Mouse (Mus musculus) ovary, postnatal 36 days (tissue): ENCODE data around the gene Ankrd35.
A peak's percentile ranks its signal among the peaks of the same experiment; 100 is the strongest.
"Not testable (repeated sequence)": the region's sequence is repeated elsewhere in the genome, so short reads cannot be mapped to it uniquely, and the experiment has no call there.

Experiments used
- DNase-seq: peaks from one replicate; pipeline ENCODE4 v3.0.0; 2022; ENCODE audit warnings: low spot score, mixed read lengths

The Ankrd35 gene

GRCm38 (mm10) chr3:96669727-96670468, at the start of gene Ankrd35:
TSS of gene Ankrd35 (plus strand) at chr3:96670131.
- DNase-seq = peak; percentile 74

DNA sequence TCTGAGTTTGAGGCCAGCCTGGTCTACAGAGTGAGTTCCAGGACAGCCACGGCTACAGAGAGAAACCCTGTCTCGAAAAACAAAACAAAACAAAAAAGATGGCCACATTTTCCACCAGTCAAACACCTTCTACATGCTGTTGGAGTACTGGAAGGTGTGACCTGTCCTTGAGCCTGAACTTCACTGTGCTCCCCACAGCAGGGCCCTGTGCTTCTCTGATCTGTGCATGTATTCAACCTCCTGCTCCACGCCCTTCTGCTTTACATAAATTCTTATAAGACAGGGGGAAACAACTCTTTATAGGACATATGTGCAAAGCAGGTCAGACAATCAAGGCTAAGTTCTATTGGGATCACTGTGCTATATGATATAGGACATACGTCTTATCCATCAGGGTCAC, 46.7 kb upstream of the Ankrd35 start:
- no peak for DNase-seq

- DNase-seq = peak; percentile 92
Measured at GRCm38 (mm10) chr3:96629729-96630600, 40.0 kb upstream of the Ankrd35 start, which contains the start of gene Rbm8a. TSS of gene Rbm8a (plus strand) at chr3:96629933.

DNA sequence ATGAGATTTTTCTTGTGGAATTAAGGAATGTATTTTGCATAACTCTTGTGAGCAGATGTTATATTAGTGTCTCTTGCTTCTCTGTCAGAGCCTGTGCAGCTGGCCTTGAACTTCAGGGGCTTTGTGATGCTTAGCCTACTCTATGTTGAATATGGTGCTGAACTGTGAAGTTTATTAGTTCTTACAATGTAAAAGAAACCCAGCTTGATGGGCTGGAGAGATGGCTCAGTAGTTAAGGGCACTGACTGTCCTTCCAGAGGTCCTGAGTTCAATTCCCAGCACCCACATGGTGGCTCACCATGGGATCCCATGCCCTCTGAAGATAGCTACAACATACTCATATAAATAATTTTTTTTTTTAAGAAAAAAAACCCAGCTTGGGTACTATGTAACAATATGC, 37.9 kb upstream of the Ankrd35 start:
- no peak for DNase-seq

- no peak for DNase-seq
Measured at GRCm38 (mm10) chr3:96634015-96634414, 35.9 kb upstream of the Ankrd35 start.

DNA sequence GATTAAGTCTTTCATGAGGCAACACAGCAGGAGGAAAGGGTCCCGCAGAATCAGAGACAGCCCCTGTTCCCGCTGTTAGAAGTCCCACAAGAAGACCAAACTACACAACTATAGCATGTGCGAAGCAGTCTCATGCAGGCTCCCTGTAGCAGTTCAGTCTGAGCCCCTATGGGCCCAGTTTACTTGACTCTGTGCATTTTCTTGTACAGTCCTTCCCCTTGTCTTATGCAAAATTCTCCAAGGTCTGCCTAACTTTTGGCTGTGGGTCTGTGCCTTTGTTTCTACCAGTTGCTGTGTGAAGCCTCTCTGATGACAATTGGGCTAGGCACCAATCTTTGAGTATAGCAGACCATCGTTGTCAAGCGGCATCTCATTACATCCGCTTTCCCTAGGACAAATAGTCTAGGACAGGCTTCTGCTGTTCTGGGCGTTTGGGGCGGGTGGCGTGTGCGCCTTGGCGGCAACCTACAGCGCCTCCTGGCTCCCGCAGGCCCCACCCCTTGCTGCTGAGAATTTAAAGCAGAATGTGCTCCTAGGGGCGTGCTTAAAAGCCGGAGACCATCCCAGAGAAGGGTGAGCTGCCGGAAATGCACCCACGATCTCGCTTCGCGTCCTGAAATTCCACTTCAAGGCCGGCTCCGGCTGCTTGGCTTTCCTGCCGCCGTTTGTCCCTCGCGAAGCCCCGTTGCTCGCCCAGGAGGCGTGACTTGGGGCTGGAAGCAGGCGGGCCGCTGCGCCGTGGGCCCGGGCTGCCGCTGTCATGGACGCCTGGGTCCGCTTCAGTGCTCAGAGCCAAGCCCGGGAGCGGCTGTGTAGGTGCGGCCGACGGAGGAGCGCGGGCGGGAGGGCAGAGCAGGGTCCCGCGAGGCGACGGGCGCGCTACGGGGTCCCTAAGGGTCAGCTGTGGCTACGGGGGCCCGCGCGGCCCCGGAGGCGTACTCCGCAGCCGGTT, 34.7 kb upstream of the Ankrd35 start, which contains the start of the genes Pex11b and Gm42957:
Gene Pex11b (plus strand): TSS at position 449 of the 952 bp plus-strand sequence.
Gene Gm42957 (plus strand): TSS at position 547 of the 952 bp plus-strand sequence.
- DNase-seq = peak; percentile 90

GRCm38 (mm10) chr3:96635906-96636305, 34.0 kb upstream of the Ankrd35 start:
- DNase-seq = no peak

DNA sequence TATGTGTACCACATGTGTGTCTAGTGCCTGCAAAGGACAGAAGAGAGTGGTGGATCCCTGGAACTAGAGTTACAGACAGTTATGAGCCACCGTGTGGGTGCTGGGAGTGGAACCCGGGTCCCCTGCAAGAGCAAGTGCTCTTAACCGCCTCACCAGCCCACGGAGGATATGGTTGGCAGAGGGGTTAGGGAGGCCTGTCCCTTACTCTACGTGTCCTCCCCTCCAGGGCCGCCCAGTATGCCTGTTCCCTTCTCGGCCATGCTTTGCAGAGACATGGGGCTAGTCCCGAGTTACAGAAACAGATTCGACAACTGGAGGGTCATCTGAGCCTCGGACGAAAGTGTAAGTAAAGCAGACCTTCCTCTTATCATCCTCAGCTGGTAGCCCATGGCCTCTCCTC, 33.5 kb upstream of the Ankrd35 start:
- no peak for DNase-seq

GRCm38 (mm10) chr3:96639219-96639618, 30.7 kb upstream of the Ankrd35 start:
- DNase-seq = peak; percentile 46

GRCm38 (mm10) chr3:96645018-96645649, 24.8 kb upstream of the Ankrd35 start, which contains the start of gene Itga10:
TSS of gene Itga10 (plus strand) at chr3:96645584.
- peak; percentile 29 for DNase-seq

DNA sequence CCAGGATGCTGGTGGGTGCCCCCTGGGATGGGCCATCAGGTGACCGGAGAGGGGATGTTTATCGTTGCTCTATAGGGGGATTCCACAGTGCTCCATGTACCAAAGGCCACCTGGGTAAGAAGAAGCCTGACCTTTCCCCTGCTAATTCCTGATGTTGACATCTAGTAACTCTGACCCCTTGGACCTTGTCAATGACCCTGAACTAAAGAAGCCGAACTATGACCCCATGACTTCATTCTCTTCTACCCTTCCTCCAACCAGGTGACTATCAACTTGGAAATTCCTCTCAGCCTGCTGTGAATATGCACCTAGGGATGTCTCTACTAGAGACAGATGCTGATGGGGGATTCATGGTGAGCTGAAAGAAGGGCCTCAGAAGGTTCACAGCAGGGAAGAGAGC, 22.6 kb upstream of the Ankrd35 start:
- DNase-seq = no peak

GRCm38 (mm10) chr3:96660901-96661300, 9.0 kb upstream of the Ankrd35 start:
- DNase-seq = no peak

DNA sequence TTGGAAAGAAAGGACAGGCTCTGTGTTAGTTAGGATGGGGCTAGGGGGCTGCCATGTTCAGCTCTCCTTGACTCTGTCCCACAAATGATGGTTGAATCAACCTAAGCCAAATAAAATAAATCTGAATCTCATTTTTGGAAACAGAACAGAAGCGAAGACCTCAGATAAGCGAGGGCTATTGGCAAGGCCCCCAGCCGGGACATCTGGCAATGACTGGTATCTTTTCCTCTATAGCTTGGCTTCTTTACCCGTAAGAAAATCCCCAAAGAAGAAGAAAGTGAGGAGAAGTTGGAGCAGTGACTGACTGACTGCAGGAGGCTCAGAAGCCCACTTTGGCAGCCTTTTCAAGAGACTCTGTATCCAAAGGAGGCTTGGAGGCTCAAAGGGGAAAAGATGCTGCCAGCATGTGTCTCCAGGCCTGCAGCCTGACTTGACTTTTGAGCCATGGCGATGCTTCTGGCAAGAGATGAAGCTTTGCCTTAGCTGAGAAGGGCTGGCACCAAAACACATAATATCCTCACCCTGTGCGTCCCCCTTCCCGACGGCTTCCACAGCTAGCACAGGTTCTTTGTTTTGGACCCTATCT, 7.1 kb upstream of the Ankrd35 start:
- DNase-seq = no peak

DNA sequence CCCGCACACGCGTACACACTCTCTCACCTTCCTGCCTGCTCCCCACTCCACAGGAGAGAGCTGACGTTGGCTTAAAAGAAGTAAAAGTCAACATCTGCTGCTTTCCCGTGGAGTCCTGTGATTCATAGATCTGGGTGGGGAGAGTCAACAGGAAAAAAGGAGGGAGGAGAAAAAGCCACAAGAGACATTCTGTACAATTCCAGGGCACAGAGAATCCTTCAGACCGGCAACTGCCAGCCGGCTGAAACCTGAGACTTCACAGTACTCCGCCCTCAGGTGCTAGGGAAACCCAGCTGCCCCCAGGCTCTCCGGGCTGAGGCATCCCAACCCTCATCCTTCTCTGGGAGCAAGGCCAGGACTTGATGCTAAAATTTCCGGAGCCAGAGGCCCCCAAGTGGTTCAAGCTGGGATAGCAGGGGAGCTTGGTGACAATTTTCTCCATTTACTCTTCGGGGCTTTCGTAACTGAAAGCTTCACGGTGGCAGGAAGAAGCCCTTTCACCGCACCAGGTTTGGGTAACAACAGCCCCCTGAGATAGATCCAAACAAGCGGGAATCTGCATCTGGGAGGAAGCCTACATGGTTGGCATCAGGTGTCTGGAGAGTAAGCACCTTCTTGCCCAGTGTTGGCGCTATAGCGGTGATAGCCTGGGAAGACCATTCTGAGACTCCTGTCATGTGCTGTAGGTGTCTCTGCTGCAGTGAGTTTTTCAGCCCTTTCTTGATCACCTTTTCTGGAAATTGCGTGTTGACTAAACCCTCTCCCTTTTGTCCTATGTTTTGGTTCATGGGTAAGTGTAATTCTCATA, 6.3 kb upstream of the Ankrd35 start:
- DNase-seq = peak; percentile 75

GRCm38 (mm10) chr3:96665732-96666363, 4.1 kb upstream of the Ankrd35 start:
- DNase-seq = not testable (repeated sequence)

GRCm38 (mm10) chr3:96666916-96667315, 3.0 kb upstream of the Ankrd35 start:
- DNase-seq = no peak

- DNase-seq = no peak
Measured at GRCm38 (mm10) chr3:96667316-96667715, 2.6 kb upstream of the Ankrd35 start.

DNA sequence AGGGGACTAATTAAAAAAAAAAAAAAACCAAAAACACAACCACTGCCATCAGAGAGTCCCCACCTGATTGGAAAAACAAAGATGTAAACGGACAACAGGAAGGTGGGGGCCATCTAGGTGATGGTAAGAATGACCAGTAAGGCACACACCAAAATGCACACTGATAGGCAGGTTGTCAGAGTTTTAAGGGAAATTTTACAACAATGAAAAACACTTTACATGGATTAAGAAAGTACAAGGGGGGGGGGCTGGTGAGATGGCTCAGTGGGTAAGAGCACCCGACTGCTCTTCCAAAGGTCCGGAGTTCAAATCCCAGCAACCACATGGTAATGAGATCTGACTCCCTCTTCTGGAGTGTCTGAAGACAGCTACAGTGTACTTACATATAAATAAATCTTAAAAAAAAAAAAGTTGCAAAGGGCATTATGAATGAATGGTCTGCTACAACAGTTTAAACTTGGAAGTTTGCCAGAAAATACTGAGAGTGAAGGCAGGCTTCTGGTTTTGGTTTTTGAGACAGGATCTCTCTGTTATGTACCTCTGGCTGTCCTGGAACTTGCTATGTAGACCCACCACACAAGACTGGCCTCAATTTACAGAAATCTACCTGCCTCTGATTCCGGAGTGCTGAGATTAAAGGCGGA, 1.4 kb upstream of the Ankrd35 start:
- no peak for DNase-seq

GRCm38 (mm10) chr3:96671519-96671918, 1.6 kb downstream of the Ankrd35 start:
- no peak for DNase-seq
